Mouse (Mus musculus): ENCODE data around the gene Gm20388. TPM values are rescaled to one million over a fixed set of nuclear protein-coding genes. Genes with fewer than 3 reads are reported as not detected.

The Gm20388 gene
- polyA plus RNA-seq, 1 experiment = 49.7 TPM

- Histone ChIP-seq H3K27ac (ENCODE audit: insufficient read depth, low read depth, low read length) (no peak overlapping the region), H3K27me3 (replicated peaks; ENCODE audit: control insufficient read depth, insufficient read depth, low read length) (no peaks in the 10 kb centered on the region), H3K36me3 (ENCODE audit: control insufficient read depth, insufficient read depth, low read length) (no peaks in the 10 kb centered on the region), H3K4me1 (ENCODE audit: control insufficient read depth, insufficient read depth, low read length) (no peaks in the 10 kb centered on the region), H3K4me3 (ENCODE audit: insufficient read depth, low read depth, low read length) (no peak overlapping the region)
- 84% methylated on average over 8 of the region's 8 CpGs for WGBS
- DNase-seq = no peak
- TF ChIP-seq CTCF (conservative IDR thresholded peaks at IDR 0.05; ENCODE audit: insufficient read depth, insufficient read length, low read depth, low read length) (no peak), POLR2A (IDR thresholded peaks at IDR 0.05; ENCODE audit: low read depth, low read length) (no peak)
These were observed 3505.6 kb downstream of the Gm20388 start for GRCm38 (mm10) chr8:123415967-123416943.

GRCm38 (mm10) chr8:123416944-123417555 lies 3506.4 kb downstream of the Gm20388 start:
- no peak for TF ChIP-seq CTCF (conservative IDR thresholded peaks at IDR 0.05; ENCODE audit: insufficient read depth, insufficient read length, low read depth, low read length)
- TF ChIP-seq POLR2A (IDR thresholded peaks at IDR 0.05; ENCODE audit: low read depth, low read length) = no peak
- Histone ChIP-seq H3K4me1 (ENCODE audit: control insufficient read depth, insufficient read depth, low read length) (no peaks in the 10 kb centered on the region; the same call in 1 of the 2 replicates), H3K36me3 (ENCODE audit: control insufficient read depth, insufficient read depth, low read length) (no peaks in the 10 kb centered on the region), H3K4me3 (ENCODE audit: insufficient read depth, low read depth, low read length) (no peak overlapping the region), H3K27ac (ENCODE audit: insufficient read depth, low read depth, low read length) (no peak overlapping the region), H3K27me3 (replicated peaks; ENCODE audit: control insufficient read depth, insufficient read depth, low read length) (no peaks in the 10 kb centered on the region)
- DNase-seq = no peak
- WGBS = 69% methylated on average over 8 of the region's 8 CpGs

- WGBS = 86% methylated on average over 4 of the region's 4 CpGs
These were observed 3509.1 kb downstream of the Gm20388 start for GRCm38 (mm10) chr8:123419711-123420110.

GRCm38 (mm10) chr8:123420525-123421281 lies 3510.1 kb downstream of the Gm20388 start:
- peaks cover 4% of the 10 kb centered on the region; the same call in 1 of the 2 replicates for H3K4me1 ChIP-seq (ENCODE audit: control insufficient read depth, insufficient read depth, low read length)
- DNase-seq = no peak
- H3K36me3 ChIP-seq (ENCODE audit: control insufficient read depth, insufficient read depth, low read length) = no peaks in the 10 kb centered on the region
- no peak overlapping the region for H3K4me3 ChIP-seq (ENCODE audit: insufficient read depth, low read depth, low read length)
- no peaks in the 10 kb centered on the region for H3K27me3 ChIP-seq (replicated peaks; ENCODE audit: control insufficient read depth, insufficient read depth, low read length)
- no peak overlapping the region for H3K27ac ChIP-seq (ENCODE audit: insufficient read depth, low read depth, low read length)
- TF ChIP-seq CTCF (conservative IDR thresholded peaks at IDR 0.05; ENCODE audit: insufficient read depth, insufficient read length, low read depth, low read length) (no peak), POLR2A (IDR thresholded peaks at IDR 0.05; ENCODE audit: low read depth, low read length) (no peak)
- WGBS = 93% methylated on average over 34 of the region's 34 CpGs

More at GRCm38 (mm10) chr8:123419711-123420110, 3509.1 kb downstream of the Gm20388 start:
- Histone ChIP-seq H3K4me3 (ENCODE audit: insufficient read depth, low read depth, low read length) (no peak overlapping the region), H3K36me3 (ENCODE audit: control insufficient read depth, insufficient read depth, low read length) (no peaks in the 10 kb centered on the region), H3K27me3 (replicated peaks; ENCODE audit: control insufficient read depth, insufficient read depth, low read length) (no peaks in the 10 kb centered on the region), H3K27ac (ENCODE audit: insufficient read depth, low read depth, low read length) (no peak overlapping the region), H3K4me1 (ENCODE audit: control insufficient read depth, insufficient read depth, low read length) (peaks cover 4% of the 10 kb centered on the region; the same call in 1 of the 2 replicates)
- DNase-seq = no peak
- TF ChIP-seq POLR2A (IDR thresholded peaks at IDR 0.05; ENCODE audit: low read depth, low read length) (no peak), CTCF (conservative IDR thresholded peaks at IDR 0.05; ENCODE audit: insufficient read depth, insufficient read length, low read depth, low read length) (no peak)

- Histone ChIP-seq H3K4me3 (ENCODE audit: insufficient read depth, low read depth, low read length) (no peak overlapping the region), H3K4me1 (ENCODE audit: control insufficient read depth, insufficient read depth, low read length) (peaks cover 4% of the 10 kb centered on the region; the same call in 1 of the 2 replicates), H3K36me3 (ENCODE audit: control insufficient read depth, insufficient read depth, low read length) (no peaks in the 10 kb centered on the region), H3K27ac (ENCODE audit: insufficient read depth, low read depth, low read length) (no peak overlapping the region), H3K27me3 (replicated peaks; ENCODE audit: control insufficient read depth, insufficient read depth, low read length) (no peaks in the 10 kb centered on the region)
- TF ChIP-seq POLR2A (IDR thresholded peaks at IDR 0.05; ENCODE audit: low read depth, low read length) = no peak
- no peak for TF ChIP-seq CTCF (conservative IDR thresholded peaks at IDR 0.05; ENCODE audit: insufficient read depth, insufficient read length, low read depth, low read length)
- WGBS = 81% methylated on average over 19 of the region's 19 CpGs
- no peak for DNase-seq
These were observed 3510.7 kb downstream of the Gm20388 start for GRCm38 (mm10) chr8:123421325-123421724.

- WGBS = 10% methylated on average over 17 of the region's 17 CpGs
- Histone ChIP-seq H3K27ac (ENCODE audit: insufficient read depth, low read depth, low read length) (no peak overlapping the region), H3K4me1 (ENCODE audit: control insufficient read depth, insufficient read depth, low read length) (peaks cover 4% of the 10 kb centered on the region; the same call in 1 of the 2 replicates), H3K4me3 (ENCODE audit: insufficient read depth, low read depth, low read length) (no peak overlapping the region), H3K27me3 (replicated peaks; ENCODE audit: control insufficient read depth, insufficient read depth, low read length) (no peaks in the 10 kb centered on the region), H3K36me3 (ENCODE audit: control insufficient read depth, insufficient read depth, low read length) (no peaks in the 10 kb centered on the region)
- DNase-seq = peak; percentile 90
- no peak for TF ChIP-seq POLR2A (IDR thresholded peaks at IDR 0.05; ENCODE audit: low read depth, low read length)
- peak; percentile 69 for TF ChIP-seq CTCF (conservative IDR thresholded peaks at IDR 0.05; ENCODE audit: insufficient read depth, insufficient read length, low read depth, low read length)
These were observed 3511.6 kb downstream of the Gm20388 start for GRCm38 (mm10) chr8:123422056-123422780.

All from kidney, adult 2 months (tissue).